Mouse (Mus musculus) embryonic facial prominence, embryonic 13.5 days (tissue): ENCODE measurements around the gene Mrnip. TPM values are rescaled to one million over a fixed set of nuclear protein-coding genes. Genes with fewer than 3 reads are reported as not detected.

ENCODE experiments used
- ATAC-seq: fragments of 200-750 bp; cut with Nextera tagmentation; 2 replicates; pipeline ENCODE4 v1.8.0; 2017; ENCODE audit warnings: low read depth; ENCODE audit not compliant: insufficient number of reproducible peaks, insufficient read depth, low FRiP score, low TSS enrichment
- H3K27ac ChIP-seq: fragments of 300-500 bp; sonication (generic); 2 replicates; pipeline ENCODE4 v1.5.1; 2015; ENCODE audit warnings: moderate library complexity, mild to moderate bottlenecking, inconsistent platforms
- H3K27me3 ChIP-seq: fragments of 300-500 bp; sonication (generic); 2 replicates; pipeline ENCODE4 v1.6.1; 2015; ENCODE audit warnings: mild to moderate bottlenecking, inconsistent platforms
- H3K36me3 ChIP-seq: fragments of 300-500 bp; sonication (generic); 2 replicates; pipeline ENCODE4 v1.6.1; 2015; ENCODE audit warnings: mild to moderate bottlenecking, inconsistent platforms
- H3K4me1 ChIP-seq: fragments of 300-500 bp; sonication (generic); 2 replicates; pipeline ENCODE4 v1.6.1; 2015; ENCODE audit warnings: inconsistent platforms
- H3K4me2 ChIP-seq: fragments of 300-500 bp; sonication (generic); 2 replicates; pipeline ENCODE4 v1.6.1; 2015; ENCODE audit warnings: moderate library complexity, mild to moderate bottlenecking, inconsistent platforms
- H3K4me3 ChIP-seq: fragments of 300-500 bp; sonication (generic); 2 replicates; pipeline ENCODE4 v1.5.1; 2015; ENCODE audit warnings: mild to moderate bottlenecking, inconsistent platforms
- H3K9ac ChIP-seq: fragments of 300-500 bp; sonication (generic); 2 replicates; pipeline ENCODE4 v1.6.1; 2015; ENCODE audit warnings: mild to moderate bottlenecking, inconsistent platforms
- H3K9me3 ChIP-seq: fragments of 300-500 bp; sonication (generic); 2 replicates; pipeline ENCODE4 v1.6.1; 2016; ENCODE audit warnings: inconsistent platforms
- WGBS: fragments of 180-500 bp; shearing (Covaris S2); methylation state at CpG from one replicate; pipeline ENCODE4 v1.1.7; 2015; ENCODE audit warnings: mixed read lengths; 5-methylcytosine and 5-hydroxymethylcytosine counted together
- polyA plus RNA-seq: library from polyadenylated mRNA; unstranded; fragments of >200 nt; fragmentation: Nextera tagmentation; extraction: Ambion mirVana; gene quantifications from 2 replicates; pipeline ENCODE4 v1.2.1, GENCODE M21; 2015

Mrnip gene
- polyA plus RNA-seq, 1 experiment from 2014 or later, result 22.9 TPM

DNA sequence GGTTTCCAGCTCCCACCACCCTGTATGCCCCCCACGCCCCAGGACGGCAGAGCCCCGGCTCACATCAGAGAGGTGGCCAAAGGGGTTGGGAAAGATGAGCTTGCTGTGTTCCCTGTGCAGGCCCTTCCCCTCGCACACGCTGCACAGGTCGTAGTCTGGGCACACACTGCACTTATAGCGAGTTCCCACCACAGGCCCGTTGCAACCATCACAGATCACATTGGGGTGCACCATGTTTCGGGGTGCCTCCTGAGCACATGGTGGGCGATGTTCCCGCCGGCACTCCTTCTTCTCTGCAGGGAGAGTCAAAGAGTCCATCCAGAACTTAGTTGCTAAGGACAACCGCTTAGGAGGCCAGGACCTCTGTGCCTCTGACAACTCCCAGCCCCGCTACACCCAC, 33.1 kb downstream of the Mrnip start:
- ATAC-seq, result no peak
- Histone ChIP-seq H3K4me1 (peaks cover 14% of the 10 kb centered on the region), H3K9me3 (no peaks in the 10 kb centered on the region), H3K9ac (no peak overlapping the region), H3K4me3 (no peak overlapping the region), H3K4me2 (no peak overlapping the region), H3K36me3 (peaks cover 59% of the 10 kb centered on the region), H3K27ac (no peak overlapping the region), H3K27me3 (no peaks in the 10 kb centered on the region)
- WGBS, result 95% methylated on average over 14 of the region's 14 CpGs

DNA sequence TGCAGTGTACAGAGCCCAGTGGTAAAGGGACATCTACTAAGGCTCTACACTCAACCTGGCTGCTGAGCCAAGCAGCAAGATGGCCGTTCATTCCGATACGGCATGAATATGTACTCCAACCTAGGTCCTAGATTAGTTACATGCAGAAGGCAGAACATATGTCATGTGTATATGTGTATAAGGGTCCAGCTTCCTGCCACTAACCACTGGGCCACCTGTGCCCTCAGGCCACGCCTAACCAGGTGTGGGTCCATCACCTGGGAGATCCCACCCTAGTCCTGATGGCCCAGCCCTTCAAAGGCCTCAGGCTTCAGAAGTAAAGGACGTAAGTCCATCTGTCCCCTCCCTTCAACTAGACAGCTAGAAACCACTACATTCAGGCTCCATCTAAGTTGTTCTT, 33.8 kb downstream of the Mrnip start:
- H3K9me3 ChIP-seq, result no peaks in the 10 kb centered on the region
- H3K36me3 ChIP-seq, result peaks cover 52% of the 10 kb centered on the region
- H3K4me3 ChIP-seq, result no peak overlapping the region
- peaks cover 14% of the 10 kb centered on the region for H3K4me1 ChIP-seq
- WGBS, result 91% methylated on average over 5 of the region's 5 CpGs
- H3K27me3 ChIP-seq, result no peaks in the 10 kb centered on the region
- no peak overlapping the region for H3K27ac ChIP-seq
- ATAC-seq, result no peak
- H3K4me2 ChIP-seq, result no peak overlapping the region
- H3K9ac ChIP-seq, result no peak overlapping the region

DNA sequence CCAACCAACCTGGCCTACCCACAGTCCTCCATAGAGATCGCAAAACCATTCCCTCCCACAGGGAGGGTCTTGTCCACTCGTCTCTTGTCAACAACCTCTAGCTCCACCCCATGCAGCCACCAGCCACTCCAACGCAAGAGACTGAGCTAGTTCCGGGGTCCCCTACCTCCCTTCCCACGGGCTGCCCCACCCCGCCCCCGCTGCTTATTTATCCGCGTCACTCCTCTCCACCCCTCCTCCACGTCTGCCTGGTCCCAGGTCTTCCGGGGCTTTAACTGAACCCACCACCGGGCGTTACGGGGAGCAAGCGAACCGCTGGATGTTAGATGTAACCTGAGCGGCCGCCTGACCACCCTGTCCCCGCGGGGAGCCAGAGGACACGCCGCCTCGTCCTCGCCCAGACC, 35.9 kb downstream of the Mrnip start:
- under 1% methylated on average over 24 of the region's 24 CpGs for WGBS
- peak; percentile 84 for ATAC-seq
- peak overlapping the region; percentile 92 for H3K4me3 ChIP-seq
- H3K4me1 ChIP-seq, result peaks cover 14% of the 10 kb centered on the region
- peak overlapping the region; percentile 96 for H3K9ac ChIP-seq
- H3K9me3 ChIP-seq, result no peaks in the 10 kb centered on the region
- no peaks in the 10 kb centered on the region for H3K27me3 ChIP-seq
- H3K36me3 ChIP-seq, result peaks cover 33% of the 10 kb centered on the region
- H3K27ac ChIP-seq, result peak overlapping the region; percentile 96
- H3K4me2 ChIP-seq, result peak overlapping the region; percentile 70

DNA sequence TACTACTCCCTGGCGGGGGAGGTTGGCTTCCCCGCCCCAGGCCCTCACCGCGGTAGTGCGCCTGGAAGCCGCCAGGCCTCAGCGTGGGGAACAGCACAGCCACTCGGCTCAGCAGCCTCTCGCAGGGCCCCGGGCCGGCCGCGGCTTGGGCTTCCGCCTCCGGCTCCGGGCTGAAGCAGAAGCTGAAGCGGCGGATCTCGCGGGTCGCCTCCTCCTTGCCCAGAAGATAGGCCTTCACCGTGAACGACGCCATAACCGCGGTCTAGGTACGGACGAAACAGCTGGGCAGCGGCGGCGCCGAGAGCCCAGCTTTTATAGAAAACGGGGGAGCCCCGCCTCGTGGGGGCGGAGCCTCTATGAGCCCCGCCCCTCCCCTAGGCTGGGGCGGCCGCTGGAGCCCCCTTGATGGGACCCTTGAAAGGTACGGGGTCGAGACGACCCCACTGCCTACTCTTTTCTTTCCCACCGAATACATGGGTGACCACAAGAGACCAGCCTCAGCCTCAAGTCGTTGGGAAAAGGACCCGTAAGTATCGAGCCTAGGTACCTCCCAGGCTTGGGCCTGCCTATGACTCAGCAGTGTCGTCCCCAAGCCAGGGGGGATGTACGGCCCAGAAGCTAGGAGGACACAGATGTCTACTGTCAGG, 36.4 kb downstream of the Mrnip start, which contains the start of the genes Sqstm1 and Mgat4b:
Sqstm1 (minus strand) TSS at position 323 of the 647 bp plus-strand sequence.
Mgat4b (plus strand) TSS at position 386 of the 647 bp plus-strand sequence.
- Histone ChIP-seq H3K9ac (peak within 1 kb of the TSS; percentile 96), H3K36me3 (peaks cover 28% of the 10 kb centered on the region), H3K4me1 (peaks cover 18% of the 10 kb centered on the region), H3K4me2 (peak within 1 kb of the TSS; percentile 70), H3K27me3 (no peaks in the 10 kb centered on the region), H3K4me3 (peak within 1 kb of the TSS; percentile 92), H3K27ac (peak within 1 kb of the TSS; percentile 96), H3K9me3 (no peaks in the 10 kb centered on the region)
- under 1% methylated on average over 48 of the region's 48 CpGs for WGBS
- ATAC-seq, result peak; percentile 71

DNA sequence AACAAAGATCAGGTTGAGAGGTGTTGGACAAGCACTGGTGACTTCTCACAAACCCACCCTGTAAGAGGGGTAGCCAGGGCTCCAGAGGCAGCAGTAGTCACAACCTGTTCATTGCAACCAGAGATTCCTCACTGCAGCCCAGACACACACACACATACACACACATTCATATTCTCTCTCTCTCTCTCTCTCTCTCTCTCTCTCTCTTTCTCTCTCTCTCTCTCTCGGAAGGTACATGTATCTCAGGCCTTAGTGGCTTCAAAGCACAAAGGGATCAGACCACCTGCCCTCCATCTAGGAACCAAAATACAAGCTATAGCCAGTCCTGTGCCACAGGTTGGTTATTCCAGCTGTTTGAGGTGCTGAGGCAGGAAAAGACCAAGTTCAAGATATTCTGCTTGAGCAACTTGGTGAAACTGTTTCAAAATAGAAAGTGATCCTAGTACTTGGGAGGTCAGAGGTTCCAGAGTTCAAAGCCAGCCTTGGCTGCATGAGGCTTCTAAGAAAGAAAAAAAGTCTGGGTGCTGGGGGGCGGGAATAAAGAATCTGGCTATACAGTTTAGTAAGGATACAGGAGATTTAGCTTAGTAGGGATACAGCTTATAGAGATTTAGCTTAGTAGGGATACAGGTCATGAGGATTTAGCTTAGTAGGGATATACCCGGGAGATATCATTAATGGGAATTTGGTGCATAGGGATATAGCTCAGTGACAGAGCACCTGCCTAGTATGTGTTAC, 37.2 kb downstream of the Mrnip start:
- ATAC-seq, result no peak
- Histone ChIP-seq H3K27me3 (no peaks in the 10 kb centered on the region), H3K36me3 (peaks cover 19% of the 10 kb centered on the region), H3K9me3 (no peaks in the 10 kb centered on the region), H3K4me2 (peak overlapping the region; percentile 70), H3K4me1 (peaks cover 27% of the 10 kb centered on the region), H3K27ac (no peak overlapping the region), H3K9ac (peak overlapping the region; percentile 96; the same call in 1 of the 2 replicates), H3K4me3 (peak overlapping the region; percentile 92)
- WGBS, result 89% methylated on average over 3 of the region's 3 CpGs

DNA sequence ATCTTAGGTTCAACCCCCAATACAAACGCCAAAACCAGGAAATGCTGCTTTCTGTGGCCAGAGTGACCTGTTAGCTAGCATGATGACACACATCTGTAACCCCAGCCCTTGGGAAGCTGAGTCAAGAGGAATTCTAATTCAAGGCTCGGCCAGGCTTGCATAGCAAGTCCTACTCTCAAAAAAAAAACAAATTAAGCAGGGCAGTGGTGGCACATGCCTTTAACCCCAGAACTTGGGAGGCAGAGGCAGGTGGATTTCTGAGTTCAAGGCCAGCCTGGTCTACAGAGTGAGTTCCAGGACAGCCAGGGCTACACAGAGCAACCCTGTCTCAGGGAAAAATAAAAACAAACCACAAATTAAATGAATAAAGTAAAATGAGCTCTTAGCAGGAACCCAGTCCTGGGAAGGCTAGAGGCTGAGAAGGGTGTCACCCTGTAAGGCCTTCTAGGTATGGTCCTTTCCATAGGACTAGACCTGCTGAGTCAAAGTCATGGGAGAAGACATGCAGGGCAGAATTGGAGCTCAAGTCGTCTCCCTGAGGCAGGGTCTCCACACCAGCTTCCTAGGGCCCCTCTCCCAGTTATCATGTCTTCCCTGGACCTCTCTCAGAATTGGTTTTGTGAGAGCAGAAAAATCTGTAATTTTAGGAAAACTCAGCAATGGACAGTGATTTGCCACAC, 38.0 kb downstream of the Mrnip start:
- Histone ChIP-seq H3K4me2 (no peak overlapping the region), H3K27ac (no peak overlapping the region), H3K4me3 (no peak overlapping the region), H3K27me3 (no peaks in the 10 kb centered on the region), H3K36me3 (peaks cover 12% of the 10 kb centered on the region), H3K4me1 (peaks cover 33% of the 10 kb centered on the region), H3K9me3 (no peaks in the 10 kb centered on the region), H3K9ac (no peak overlapping the region)
- no peak for ATAC-seq
- 68% methylated on average over 3 of the region's 3 CpGs for WGBS

DNA sequence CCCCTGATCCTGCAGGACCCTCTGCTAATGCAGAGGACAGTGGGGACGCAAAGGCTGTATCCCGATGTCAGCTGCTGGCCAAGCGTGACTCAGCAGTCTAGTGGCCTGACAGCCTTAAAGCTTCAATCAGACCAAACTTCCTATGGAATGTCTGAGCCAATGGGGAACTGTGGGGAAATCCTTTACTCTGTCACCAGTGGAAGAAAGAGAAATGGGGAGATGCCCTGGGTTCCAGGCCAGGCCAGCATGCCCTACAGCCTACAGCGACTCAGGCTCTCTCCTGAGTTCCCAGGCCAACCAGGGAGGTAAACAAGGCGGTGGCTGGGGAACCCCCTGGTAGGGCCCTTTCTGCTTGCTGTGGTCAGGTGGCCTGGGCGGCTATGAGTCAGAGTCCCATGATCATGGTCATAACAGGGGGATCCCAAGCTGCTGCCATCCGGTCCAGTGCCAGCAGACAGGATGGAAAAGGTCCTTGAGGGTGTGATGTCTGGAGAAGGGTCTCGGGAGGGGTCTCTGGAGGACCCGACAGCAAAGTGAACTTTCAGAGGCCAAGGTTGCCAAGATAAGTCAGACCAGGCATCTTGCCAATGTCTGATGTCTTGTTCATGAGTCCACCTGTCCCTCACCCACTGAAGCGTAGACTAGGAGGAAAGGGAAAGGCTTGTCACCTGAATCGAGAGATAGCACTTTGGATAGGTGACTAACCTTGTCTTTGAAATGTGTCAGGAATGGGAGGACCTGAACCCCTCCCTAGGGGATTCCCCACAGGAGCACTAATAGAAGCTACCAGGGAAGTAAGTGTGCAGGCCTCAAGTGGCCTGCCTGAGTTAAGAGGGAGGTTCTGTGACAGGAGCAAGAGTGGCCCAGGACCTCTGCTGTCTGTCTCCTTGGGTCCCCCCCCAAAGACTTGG, 38.9 kb downstream of the Mrnip start:
- Histone ChIP-seq H3K9ac (no peak overlapping the region), H3K36me3 (peaks cover 3% of the 10 kb centered on the region), H3K27ac (no peak overlapping the region), H3K4me2 (no peak overlapping the region), H3K4me1 (peaks cover 36% of the 10 kb centered on the region), H3K27me3 (no peaks in the 10 kb centered on the region), H3K4me3 (no peak overlapping the region), H3K9me3 (no peaks in the 10 kb centered on the region)
- ATAC-seq, result no peak
- WGBS, result 65% methylated on average over 11 of the region's 11 CpGs

DNA sequence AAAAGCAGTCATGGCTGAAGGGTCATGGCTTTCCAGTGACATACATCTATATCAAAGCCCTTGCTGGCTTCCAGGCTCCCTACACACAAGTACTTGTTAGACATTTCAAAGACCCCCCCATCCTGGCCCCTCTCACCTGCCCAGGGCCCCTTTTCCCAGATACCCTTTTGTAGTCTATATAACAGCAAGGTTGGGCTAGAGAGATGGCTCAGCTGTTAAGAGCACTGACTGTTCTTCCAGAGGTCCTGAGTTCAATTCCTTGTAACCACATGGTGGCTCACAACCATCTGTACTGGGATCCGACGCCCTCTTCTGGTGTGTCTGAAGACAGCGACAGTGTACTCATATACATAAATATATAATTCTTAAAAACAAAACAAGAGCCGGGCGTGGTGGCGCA, 40.4 kb downstream of the Mrnip start:
- Histone ChIP-seq H3K9me3 (no peaks in the 10 kb centered on the region), H3K36me3 (no peaks in the 10 kb centered on the region), H3K27ac (no peak overlapping the region), H3K4me3 (no peak overlapping the region), H3K9ac (no peak overlapping the region), H3K27me3 (no peaks in the 10 kb centered on the region), H3K4me1 (peaks cover 27% of the 10 kb centered on the region), H3K4me2 (no peak overlapping the region)
- WGBS, result 91% methylated on average over 6 of the region's 6 CpGs
- ATAC-seq, result no peak

DNA sequence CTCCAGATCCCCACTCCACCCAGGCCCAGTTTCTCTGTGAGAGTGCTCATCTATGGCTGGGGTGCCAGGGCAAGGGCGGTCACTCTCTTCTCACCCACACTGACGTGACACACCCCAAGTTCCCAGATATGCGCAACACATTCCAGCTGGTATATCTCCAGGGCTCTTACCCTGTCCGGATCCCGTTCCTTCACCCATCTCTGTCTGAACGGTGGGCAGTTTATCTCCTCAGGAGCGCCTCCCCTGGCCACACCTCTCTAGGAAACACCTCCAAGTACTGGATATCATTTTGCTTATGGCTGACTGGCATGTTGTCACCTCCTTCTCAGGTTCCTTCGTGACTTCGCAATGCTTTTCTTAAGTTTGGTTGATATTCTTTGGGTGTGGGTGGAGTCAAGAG, 41.4 kb downstream of the Mrnip start:
- Histone ChIP-seq H3K4me3 (no peak overlapping the region), H3K4me2 (no peak overlapping the region), H3K27ac (no peak overlapping the region), H3K4me1 (peaks cover 27% of the 10 kb centered on the region), H3K9me3 (no peaks in the 10 kb centered on the region), H3K9ac (0 out of 2 replicates have a peak overlapping the region, but pooled peaks have one; percentile 6), H3K27me3 (no peaks in the 10 kb centered on the region), H3K36me3 (no peaks in the 10 kb centered on the region)
- 19% methylated on average over 9 of the region's 9 CpGs for whole genome bisulfite sequencing
- no peak for ATAC-seq

DNA sequence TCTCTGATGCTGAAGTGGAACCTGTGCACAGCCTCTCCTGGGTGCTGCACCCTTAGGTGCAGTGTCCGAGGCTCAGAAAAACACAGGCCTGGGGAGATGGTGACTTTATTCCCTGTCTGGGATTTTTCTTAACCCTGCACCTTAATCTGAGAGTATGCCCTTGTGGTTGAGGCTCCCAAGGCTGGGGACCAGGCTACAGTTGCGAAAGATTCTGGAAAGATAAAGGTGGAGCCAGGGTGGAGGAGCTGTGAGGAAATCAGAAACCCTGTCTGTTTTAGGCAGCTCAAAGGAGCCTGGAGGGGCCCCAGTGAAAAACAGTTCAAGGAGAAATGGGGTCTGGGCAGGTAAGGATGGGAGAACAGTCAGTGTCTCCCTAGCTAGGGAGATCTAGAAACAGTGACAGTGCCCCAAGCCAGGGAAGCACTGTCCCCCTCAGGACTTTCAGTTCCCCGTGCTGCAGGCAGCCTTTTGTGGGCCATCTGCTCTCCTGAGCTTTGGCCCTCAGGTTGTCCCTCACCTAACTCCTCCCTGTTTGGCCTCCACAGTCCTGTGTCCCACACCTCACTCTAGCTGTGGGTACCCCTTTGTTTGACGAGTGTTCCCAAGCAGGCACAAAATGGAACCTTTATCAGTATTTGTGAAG, 42.6 kb downstream of the Mrnip start:
- WGBS, result 74% methylated on average over 4 of the region's 4 CpGs
- H3K9me3 ChIP-seq, result no peaks in the 10 kb centered on the region
- no peak overlapping the region for H3K4me3 ChIP-seq
- no peak overlapping the region for H3K9ac ChIP-seq
- ATAC-seq, result no peak
- no peak overlapping the region for H3K27ac ChIP-seq
- no peak overlapping the region for H3K4me2 ChIP-seq
- H3K4me1 ChIP-seq, result peaks cover 21% of the 10 kb centered on the region
- no peaks in the 10 kb centered on the region for H3K36me3 ChIP-seq
- no peaks in the 10 kb centered on the region for H3K27me3 ChIP-seq
